Mouse (Mus musculus): ENCODE data around the gene Ikzf3.

DNA sequence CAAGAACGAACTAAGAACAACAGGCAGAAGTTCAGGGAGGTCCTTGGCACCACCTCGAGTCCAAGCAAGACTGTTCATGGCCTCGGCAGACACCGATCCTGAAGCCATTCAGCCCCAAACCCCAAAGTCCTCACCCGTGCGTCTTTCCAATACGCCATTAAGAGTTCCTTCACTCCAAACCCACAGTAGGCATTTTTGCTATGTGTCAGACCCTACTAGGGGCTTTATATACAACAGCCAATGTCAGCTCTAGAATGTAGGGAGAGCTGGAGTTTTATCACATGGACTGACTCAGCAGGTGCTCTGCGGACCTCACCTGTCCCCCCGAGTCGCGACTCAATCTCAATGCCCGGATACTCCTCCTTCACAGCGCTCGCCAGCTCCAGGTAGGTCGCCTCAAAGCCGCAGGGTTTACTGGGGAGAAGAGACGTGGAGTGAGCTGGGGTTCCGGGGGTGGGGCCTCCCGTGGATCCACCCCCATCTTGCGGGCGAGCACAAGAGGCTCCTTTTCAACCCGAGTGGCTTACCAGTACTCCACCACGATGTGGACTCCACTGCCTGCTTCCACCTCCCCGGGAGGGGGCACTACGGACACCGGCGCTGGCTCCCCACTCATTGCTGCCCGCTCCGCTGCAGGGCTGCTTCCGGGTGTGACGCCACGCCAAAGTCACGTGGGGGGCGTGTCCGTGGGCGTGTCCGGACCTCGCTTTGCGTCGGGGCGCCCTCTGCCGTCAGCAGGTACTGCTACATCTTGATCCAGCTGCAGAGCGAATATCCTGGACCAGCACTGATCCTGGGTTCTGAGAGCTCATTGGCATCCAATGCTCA lies 107.3 kb downstream of the Ikzf3 start, which contains the start of gene Mien1:
- TF ChIP-seq POLR2A (IDR thresholded peaks at IDR 0.05; ENCODE audit: low read depth, low read length), result peak; percentile 48; the same call in 1 of the 2 replicates
- TF ChIP-seq CTCF (IDR thresholded peaks at IDR 0.05; ENCODE audit: extremely low read depth, insufficient read depth, insufficient read length, insufficient replicate concordance), result peak; percentile 70; the same call in 1 of the 2 replicates

Data from spleen, adult 2 months (tissue).